Mouse (Mus musculus) MN1 (cell line): ENCODE measurements at regions not wholly inside any gene's neighbourhood (a gene's known extent, or its start where the extent isn't known, plus 50 kb on each side); places are given as distances from the start of the nearest gene placed in this dataset.

Experiments used
- DNase-seq: peaks from one replicate; pipeline ENCODE4 v3.0.0-alpha.2; 2016; ENCODE audit warnings: low spot score

DNA sequence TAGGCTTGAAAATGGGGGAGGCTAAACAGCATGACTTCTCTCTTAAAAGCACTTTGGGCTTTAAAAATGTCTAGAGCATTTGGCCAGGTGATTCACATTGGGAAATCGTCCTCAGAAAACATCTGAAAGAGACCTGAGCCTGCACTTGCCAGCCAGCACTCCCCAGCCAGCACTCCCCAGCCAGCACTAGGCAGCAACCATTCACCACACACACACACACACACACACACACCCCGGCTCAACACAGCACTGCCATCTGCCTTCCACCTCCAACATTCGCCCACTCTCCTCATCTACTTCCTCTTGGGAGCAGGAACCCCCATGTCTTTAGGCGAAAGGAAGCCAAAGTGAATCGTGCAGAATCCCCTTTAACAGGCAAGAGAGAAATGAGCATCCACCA, 85.4 kb downstream of the Atp23 start:
- DNase-seq = no peak

GRCm38 (mm10) chr10:126814968-126815367, 86.2 kb downstream of the Atp23 start:
- no peak for DNase-seq

- no peak for DNase-seq
Observed at GRCm38 (mm10) chr10:126813051-126813593, 88.0 kb downstream of the Atp23 start.

DNA sequence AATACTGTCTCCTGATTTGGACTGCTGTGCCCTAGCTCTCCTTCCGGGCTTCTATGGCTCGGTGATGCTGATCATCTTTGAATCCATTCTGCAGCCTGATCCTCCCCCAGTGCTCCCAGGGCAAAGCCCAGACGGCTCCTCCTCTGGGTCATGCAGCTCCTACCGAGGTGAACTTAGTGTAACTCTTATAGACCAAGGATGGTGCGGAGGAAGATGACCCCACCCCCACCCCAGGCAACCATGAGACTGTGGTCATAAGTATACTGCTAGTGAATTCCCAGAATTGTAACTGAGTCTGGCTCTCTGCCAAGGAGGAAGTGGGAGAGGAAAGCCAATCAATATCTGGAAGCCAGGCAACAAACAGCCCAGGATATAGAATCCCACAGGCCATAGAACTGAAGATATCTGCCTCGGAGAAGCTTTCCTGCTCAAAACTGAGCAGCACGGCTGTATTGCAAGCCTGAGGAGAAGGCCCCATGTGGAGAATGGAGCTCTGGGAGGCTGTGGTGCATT, 88.9 kb downstream of the Atp23 start:
- DNase-seq = no peak

GRCm38 (mm10) chr10:126810346-126811095, 90.6 kb downstream of the Atp23 start:
- peak; percentile 31 for DNase-seq

GRCm38 (mm10) chr10:126809587-126809986, 91.6 kb downstream of the Atp23 start:
- peak; percentile 43 for DNase-seq

GRCm38 (mm10) chr10:126806881-126807280, 94.3 kb downstream of the Atp23 start:
- DNase-seq = no peak

- no peak for DNase-seq
Observed at GRCm38 (mm10) chr10:126802732-126803131, 98.4 kb downstream of the Atp23 start.

- DNase-seq = no peak
Observed at GRCm38 (mm10) chr10:126799393-126799792, 101.8 kb downstream of the Atp23 start.

GRCm38 (mm10) chr10:126793136-126793535, 108.0 kb downstream of the Atp23 start:
- no peak for DNase-seq

DNA sequence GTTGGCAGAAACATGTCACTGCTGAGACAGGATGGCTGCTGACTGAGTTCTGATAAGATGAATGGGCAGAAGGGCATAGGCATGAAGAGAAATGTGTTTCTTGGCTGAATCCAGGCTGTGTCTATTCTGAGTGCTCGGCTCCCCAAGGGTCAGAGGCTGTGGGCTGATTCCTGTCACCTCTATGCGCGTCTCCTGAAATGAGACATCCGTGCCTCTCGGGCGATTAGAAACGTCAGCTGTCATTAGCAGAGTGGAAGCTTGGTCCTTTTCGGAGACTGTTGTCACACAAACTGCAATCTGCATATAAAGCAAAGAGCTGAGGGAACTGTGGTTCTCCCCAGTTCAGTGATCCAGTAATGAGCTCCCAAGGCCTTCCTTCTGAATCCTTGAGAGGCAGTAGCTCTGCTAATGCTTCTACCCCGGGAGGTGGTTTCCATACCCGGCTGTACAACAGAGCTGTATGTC, 108.8 kb downstream of the Atp23 start:
- no peak for DNase-seq

- DNase-seq = no peak
Observed at GRCm38 (mm10) chr10:126788277-126788676, 112.9 kb downstream of the Atp23 start.

- no peak for DNase-seq
Observed at GRCm38 (mm10) chr10:126783161-126783560, 118.0 kb downstream of the Atp23 start.

- no peak for DNase-seq
Observed at GRCm38 (mm10) chr10:126776603-126777002, 124.6 kb downstream of the Atp23 start.

DNA sequence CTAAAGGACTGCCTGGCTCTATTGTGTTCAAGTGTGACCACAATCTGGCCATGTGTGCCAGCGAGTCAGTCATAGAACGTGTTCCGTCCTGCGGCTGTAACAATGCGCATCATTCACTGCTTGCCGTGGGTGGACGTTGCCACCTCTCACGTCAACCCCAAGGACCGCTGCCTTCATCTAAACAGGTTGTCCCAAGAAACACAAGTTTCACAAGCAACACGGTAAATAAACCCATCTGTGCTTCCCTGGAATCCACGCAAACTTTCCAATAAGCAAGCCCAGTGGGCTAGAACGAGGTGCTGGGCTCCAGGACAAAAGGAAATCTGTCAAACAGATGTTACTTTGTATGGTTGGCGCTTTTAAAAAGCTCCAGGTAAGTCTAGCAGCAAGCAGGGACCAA, 125.2 kb downstream of the Atp23 start:
- no peak for DNase-seq

- no peak for DNase-seq
Observed at GRCm38 (mm10) chr10:126770446-126771020, 130.6 kb downstream of the Atp23 start.

GRCm38 (mm10) chr10:126765648-126766047, 135.5 kb downstream of the Atp23 start:
- no peak for DNase-seq

DNA sequence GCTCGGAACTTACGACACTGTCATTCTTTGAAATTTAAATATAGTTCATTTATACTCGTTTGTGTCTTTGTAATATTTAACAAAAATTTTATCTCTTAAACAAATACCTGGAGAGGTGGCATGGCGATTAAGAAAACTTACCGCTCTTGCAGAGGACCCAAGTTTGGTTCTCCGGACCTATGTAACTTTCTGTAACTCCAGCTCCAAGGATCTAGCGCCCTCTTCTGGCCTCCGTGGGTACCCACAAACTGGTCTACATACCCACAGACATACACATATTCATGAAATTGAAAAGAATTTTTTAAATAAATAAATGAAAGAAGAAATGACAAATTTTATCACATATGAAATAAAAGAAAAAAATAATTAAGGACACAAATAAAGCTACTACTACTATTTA, 136.4 kb downstream of the Atp23 start:
- no peak for DNase-seq

GRCm38 (mm10) chr10:126763976-126764375, 137.2 kb downstream of the Atp23 start:
- no peak for DNase-seq

DNA sequence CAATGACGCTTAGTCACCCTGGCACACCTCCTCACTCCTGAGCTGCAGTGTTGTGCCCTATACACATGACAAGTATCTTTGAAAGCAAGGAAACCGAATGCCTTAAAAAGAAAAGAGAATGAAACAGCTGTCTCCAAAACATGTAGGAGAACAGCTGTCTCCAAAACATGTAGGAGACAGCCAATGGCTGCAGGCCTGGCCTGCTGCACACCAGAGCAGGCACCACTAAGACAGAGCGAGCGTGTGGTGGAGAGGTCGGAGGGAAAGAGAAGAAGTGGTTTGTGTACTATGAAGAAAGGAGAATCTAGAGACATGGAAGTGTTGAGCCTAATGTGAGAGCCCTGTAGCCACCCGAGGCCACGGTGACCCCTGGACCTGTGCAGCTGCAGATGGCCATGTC, 142.5 kb downstream of the Atp23 start:
- DNase-seq = no peak

GRCm38 (mm10) chr10:126753201-126753600, 148.0 kb downstream of the Atp23 start:
- no peak for DNase-seq

DNA sequence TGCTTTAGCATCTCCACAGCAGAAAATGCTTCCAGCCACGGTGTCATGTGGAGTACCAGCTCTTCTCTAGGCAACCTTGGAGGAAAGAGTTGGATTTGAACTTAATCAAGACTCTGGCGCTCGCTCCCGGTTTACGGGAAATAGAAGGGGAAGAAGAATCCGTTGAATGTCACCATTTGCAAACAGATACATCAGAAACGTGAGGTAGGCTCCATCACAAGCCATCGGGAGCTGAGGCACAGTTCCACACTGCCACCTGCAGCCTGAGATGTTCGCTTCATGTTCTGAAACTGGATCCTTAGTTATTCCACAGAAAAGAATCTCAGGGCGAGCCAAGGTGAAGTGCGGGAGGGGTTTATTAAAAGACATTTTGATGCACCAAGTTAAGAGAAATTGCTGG, 148.5 kb downstream of the Atp23 start:
- DNase-seq = no peak
